Mouse (Mus musculus): Measurements from ENCODE around the gene Gng8.

Gene Gng8

GRCm38 (mm10) chr7:16891641-16892351 lies at the start of gene Gng8:
TSS of gene Gng8 (plus strand) at chr7:16891786.
- DNase-seq (ENCODE audit: low read depth, low spot score): peak; percentile 82

GRCm38 (mm10) chr7:16842645-16843063 lies 48.9 kb upstream of the Gng8 start, which contains the start of gene Prkd2:
TSS of gene Prkd2 (plus strand) at chr7:16842902.
- DNase-seq (ENCODE audit: low read depth, low spot score): peak; percentile 79

GRCm38 (mm10) chr7:16843441-16844171 lies 48.0 kb upstream of the Gng8 start:
- no peak for DNase-seq (ENCODE audit: low read depth, low spot score)

GRCm38 (mm10) chr7:16844696-16845071 lies 46.9 kb upstream of the Gng8 start:
- no peak for DNase-seq (ENCODE audit: low read depth, low spot score)

GRCm38 (mm10) chr7:16845072-16845819 lies 46.3 kb upstream of the Gng8 start:
- peak; percentile 37 for DNase-seq (ENCODE audit: low read depth, low spot score)

GRCm38 (mm10) chr7:16845820-16846167 lies 45.8 kb upstream of the Gng8 start:
- DNase-seq (ENCODE audit: low read depth, low spot score): no peak

GRCm38 (mm10) chr7:16846775-16847174 lies 44.8 kb upstream of the Gng8 start:
- no peak for DNase-seq (ENCODE audit: low read depth, low spot score)

GRCm38 (mm10) chr7:16847507-16847906 lies 44.1 kb upstream of the Gng8 start:
- DNase-seq (ENCODE audit: low read depth, low spot score): no peak

GRCm38 (mm10) chr7:16848579-16848978 lies 43.0 kb upstream of the Gng8 start:
- no peak for DNase-seq (ENCODE audit: low read depth, low spot score)

- no peak for DNase-seq (ENCODE audit: low read depth, low spot score)
Observed at GRCm38 (mm10) chr7:16851636-16852035, 40.0 kb upstream of the Gng8 start.

- no peak for DNase-seq (ENCODE audit: low read depth, low spot score)
Observed at GRCm38 (mm10) chr7:16853302-16853831, 38.2 kb upstream of the Gng8 start.

- DNase-seq (ENCODE audit: low read depth, low spot score): no peak
Observed at GRCm38 (mm10) chr7:16858336-16858735, 33.2 kb upstream of the Gng8 start.

GRCm38 (mm10) chr7:16859902-16860651 lies 31.5 kb upstream of the Gng8 start:
- no peak for DNase-seq (ENCODE audit: low read depth, low spot score)

- no peak for DNase-seq (ENCODE audit: low read depth, low spot score)
Observed at GRCm38 (mm10) chr7:16867488-16867887, 24.1 kb upstream of the Gng8 start.

GRCm38 (mm10) chr7:16869497-16869896 lies 22.1 kb upstream of the Gng8 start:
- no peak for DNase-seq (ENCODE audit: low read depth, low spot score)

- no peak for DNase-seq (ENCODE audit: low read depth, low spot score)
Observed at GRCm38 (mm10) chr7:16871600-16871999, 20.0 kb upstream of the Gng8 start.

- no peak for DNase-seq (ENCODE audit: low read depth, low spot score)
Observed at GRCm38 (mm10) chr7:16872478-16872877, 19.1 kb upstream of the Gng8 start.

- DNase-seq (ENCODE audit: low read depth, low spot score): no peak
Observed at GRCm38 (mm10) chr7:16873392-16873791, 18.2 kb upstream of the Gng8 start.

- peak; percentile 80 for DNase-seq (ENCODE audit: low read depth, low spot score)
Observed at GRCm38 (mm10) chr7:16874190-16874589, 17.4 kb upstream of the Gng8 start.

GRCm38 (mm10) chr7:16874756-16875309 lies 16.8 kb upstream of the Gng8 start:
- DNase-seq (ENCODE audit: low read depth, low spot score): peak; percentile 100

- DNase-seq (ENCODE audit: low read depth, low spot score): no peak
Observed at GRCm38 (mm10) chr7:16875310-16875325, 16.5 kb upstream of the Gng8 start, which contains the start of gene Dact3. TSS of gene Dact3 (plus strand) at chr7:16875317.

GRCm38 (mm10) chr7:16875326-16875725 lies 16.3 kb upstream of the Gng8 start:
- no peak for DNase-seq (ENCODE audit: low read depth, low spot score)
